Mouse (Mus musculus) liver, embryonic 14.5 days (tissue): ENCODE measurements around the gene Spout1.

Experiments
- CTCF ChIP-seq: IDR thresholded peaks from 2 replicates; pipeline ENCODE4 v1.5.1; 2016; ENCODE audit warnings: antibody characterized with exemption, low read depth, control low read depth
- EP300 ChIP-seq: IDR thresholded peaks from 2 replicates; pipeline ENCODE4 v1.6.1; 2016; ENCODE audit warnings: antibody characterized with exemption, low read depth

DNA sequence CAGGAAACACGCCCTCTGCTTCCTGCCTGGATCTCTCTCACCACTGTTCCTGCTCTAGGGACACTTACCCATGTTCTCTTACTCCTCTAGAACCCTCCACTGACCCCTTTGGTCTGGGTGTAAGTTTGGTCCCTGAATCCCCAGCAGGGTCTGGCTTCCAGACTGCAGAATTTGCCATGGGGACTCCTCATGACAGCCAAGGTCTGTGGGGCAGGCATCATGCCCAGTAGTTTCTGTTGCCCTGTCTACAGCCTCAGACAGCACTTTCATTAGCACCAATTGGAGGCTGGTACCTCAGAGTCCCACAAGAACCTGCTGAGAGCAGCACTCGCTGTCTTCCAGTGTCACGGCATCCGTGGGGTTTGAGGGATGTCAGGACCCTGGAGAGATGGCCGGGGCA is 29.6 kb upstream of the Spout1 start:
- TF ChIP-seq CTCF (no peak), EP300 (no peak)
